Mouse (Mus musculus) G1E-ER4 (cell line): Measurements from ENCODE around the gene 6030408B16Rik. TPM values are rescaled to one million over a fixed set of nuclear protein-coding genes. Genes with fewer than 3 reads are reported as not detected.

ENCODE experiments used
- GATA1 ChIP-seq: IDR thresholded peaks from one replicate; pipeline ENCODE4 v1.8.0; 2012; ENCODE audit warnings: low read length, inconsistent platforms
- polyA plus RNA-seq: library from polyadenylated mRNA; stranded (reverse); fragments of >175 nt; gene quantifications from 2 replicates; pipeline ENCODE4 v1.2.3, GENCODE M21; 2012

Gene 6030408B16Rik
- polyA plus RNA-seq, 1 experiment = not detected

DNA sequence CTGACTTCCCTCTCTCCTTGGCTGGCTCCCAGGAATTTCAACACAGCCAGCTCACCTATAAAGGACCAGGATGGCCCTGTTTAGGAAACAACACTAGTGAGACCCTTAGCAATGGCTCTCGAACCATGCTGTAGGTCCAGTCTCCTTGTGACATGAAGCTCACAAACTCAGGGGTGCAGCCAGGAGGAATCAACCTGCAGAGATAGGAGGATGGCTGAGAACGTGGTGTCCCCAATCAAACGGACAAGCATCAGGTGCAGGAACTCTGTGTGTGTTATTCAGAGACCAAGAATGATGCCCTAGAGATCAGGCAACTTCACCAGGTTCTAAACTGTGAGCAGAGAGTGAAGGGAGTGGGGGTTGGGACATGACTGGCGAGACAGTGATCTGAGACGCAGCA is 29.1 kb downstream of the 6030408B16Rik start:
- TF ChIP-seq GATA1 = no peak

GRCm38 (mm10) chr15:101322640-101323039 is 29.6 kb downstream of the 6030408B16Rik start:
- TF ChIP-seq GATA1 = no peak

GRCm38 (mm10) chr15:101323511-101323910 is 30.5 kb downstream of the 6030408B16Rik start:
- no peak for TF ChIP-seq GATA1

GRCm38 (mm10) chr15:101325991-101326534 is 33.1 kb downstream of the 6030408B16Rik start:
- no peak for TF ChIP-seq GATA1

- TF ChIP-seq GATA1 = no peak
These were observed 34.3 kb downstream of the 6030408B16Rik start for GRCm38 (mm10) chr15:101327282-101327681.

GRCm38 (mm10) chr15:101328876-101329563 is 36.0 kb downstream of the 6030408B16Rik start:
- no peak for TF ChIP-seq GATA1

- no peak for TF ChIP-seq GATA1
These were observed 36.5 kb downstream of the 6030408B16Rik start for GRCm38 (mm10) chr15:101329564-101329892.

- TF ChIP-seq GATA1 = no peak
These were observed 38.1 kb downstream of the 6030408B16Rik start for GRCm38 (mm10) chr15:101331090-101331489.

DNA sequence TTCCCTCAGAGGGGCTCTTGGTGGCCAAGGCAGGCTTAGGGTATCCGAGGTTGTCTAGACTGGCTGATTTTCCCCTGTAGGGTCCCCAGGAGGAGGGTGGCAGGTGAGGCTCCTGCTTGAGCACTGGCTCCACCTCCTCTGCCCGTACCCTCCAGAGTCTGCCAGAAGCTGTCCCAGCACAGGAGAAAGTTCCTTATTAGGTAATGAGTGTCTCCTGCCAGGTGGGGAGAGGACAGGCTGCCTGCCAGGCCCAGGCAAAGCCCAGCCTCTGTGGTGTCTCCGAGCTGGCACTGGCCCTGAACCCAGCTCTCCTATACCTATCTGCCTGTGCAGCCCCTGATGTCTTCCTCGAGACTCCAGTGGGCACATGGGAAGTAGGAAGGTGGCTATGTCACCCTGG is 39.4 kb downstream of the 6030408B16Rik start:
- no peak for TF ChIP-seq GATA1

DNA sequence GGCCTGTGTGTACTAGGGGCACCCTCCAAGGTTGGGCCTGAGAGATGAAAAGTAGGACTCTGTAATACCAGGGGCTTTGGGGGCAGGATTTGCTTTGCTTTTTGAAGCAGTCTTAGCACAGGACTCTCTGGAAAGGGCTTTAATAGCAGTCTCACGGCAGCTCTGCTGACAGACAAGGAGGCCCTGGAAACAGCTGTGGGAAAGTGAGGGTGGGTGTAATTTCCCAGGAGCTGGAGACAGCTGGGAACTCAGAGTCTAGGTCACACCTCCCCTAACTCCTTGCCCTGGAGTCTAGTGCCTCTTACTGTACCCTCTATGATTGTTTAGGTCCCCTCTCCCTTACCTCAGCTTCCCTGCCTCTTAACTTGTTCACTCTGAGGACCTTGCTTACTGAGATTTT is 40.2 kb downstream of the 6030408B16Rik start:
- TF ChIP-seq GATA1 = no peak

DNA sequence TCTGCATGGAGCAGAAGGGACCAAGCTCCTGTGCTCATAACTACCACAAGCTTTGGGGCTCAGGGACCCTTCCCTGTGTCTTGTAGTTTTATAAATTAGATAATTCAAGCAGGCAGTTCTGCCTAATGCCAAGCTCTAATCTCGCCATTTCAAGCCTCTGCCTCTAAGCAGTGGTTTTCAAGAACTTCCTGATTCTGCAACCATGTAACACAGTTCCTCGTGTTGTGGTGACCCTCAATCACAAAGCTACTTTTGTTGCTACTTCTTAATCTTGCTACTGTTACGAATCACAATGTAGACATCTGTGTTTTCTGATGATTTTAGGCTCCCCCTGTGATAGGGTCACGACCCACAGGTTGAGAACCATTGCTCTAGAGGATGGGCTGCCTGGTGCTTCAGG is 40.6 kb downstream of the 6030408B16Rik start:
- no peak for TF ChIP-seq GATA1

GRCm38 (mm10) chr15:101336474-101337174 is 43.6 kb downstream of the 6030408B16Rik start:
- TF ChIP-seq GATA1 = no peak

- no peak for TF ChIP-seq GATA1
These were observed 45.3 kb downstream of the 6030408B16Rik start for GRCm38 (mm10) chr15:101338359-101338758.

GRCm38 (mm10) chr15:101339537-101339936 is 46.5 kb downstream of the 6030408B16Rik start:
- no peak for TF ChIP-seq GATA1

DNA sequence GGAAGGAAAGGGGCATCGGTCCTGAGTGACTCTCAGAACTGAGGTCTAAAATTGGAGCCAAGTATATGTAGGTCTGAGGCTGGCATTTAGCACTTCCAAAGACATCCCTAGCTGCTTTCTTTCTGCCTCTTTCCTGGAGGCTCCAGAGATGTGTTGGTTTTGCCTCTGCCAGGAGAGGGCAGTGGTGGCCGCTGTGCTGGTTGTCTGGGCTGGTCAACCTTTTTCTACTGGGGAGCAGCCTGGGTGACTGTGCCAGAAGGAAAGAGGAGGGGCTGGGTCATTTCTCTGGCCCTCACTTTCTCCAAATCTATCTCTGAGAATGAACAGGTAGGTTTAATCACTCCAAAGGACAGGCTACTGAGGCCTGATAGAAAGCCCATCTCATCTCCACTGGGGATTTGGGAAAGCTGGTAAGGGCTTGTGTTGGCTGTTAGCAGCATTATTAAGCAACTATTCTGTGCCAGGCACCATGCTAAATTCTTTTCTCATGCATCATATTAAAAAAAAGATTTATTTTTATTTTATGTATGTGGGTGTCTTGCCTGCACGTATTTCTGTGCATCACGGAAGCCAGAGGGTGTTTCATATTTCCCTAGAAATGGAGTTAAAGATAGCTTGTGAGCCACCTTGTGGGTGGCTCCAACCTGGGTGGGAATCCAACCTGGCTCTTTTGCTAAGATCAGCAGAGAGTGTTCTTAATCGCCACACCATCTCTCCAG is 48.9 kb downstream of the 6030408B16Rik start:
- TF ChIP-seq GATA1 = no peak

Other genes starting within 250 kb of the 6030408B16Rik start
- gene Gm47841, start 245.8 kb upstream of the 6030408B16Rik start, polyA plus RNA-seq = not detected in 2 replicates
- not detected in 2 replicates for gene Fignl2, start 214.6 kb upstream of the 6030408B16Rik start, polyA plus RNA-seq
- not detected in 2 replicates for gene Ankrd33, start 177.5 kb upstream of the 6030408B16Rik start, polyA plus RNA-seq
- gene Acvrl1, start 164.7 kb upstream of the 6030408B16Rik start, polyA plus RNA-seq = not detected in 2 replicates
- not detected in 2 replicates for gene Acvr1b, start 119.1 kb upstream of the 6030408B16Rik start, polyA plus RNA-seq
- not detected in 2 replicates for gene Grasp, start 69.0 kb upstream of the 6030408B16Rik start, polyA plus RNA-seq
- gene Nr4a1, start 38.9 kb upstream of the 6030408B16Rik start, polyA plus RNA-seq = not detected in 2 replicates
- gene Atg101, start 8.9 kb upstream of the 6030408B16Rik start, polyA plus RNA-seq = 39.0 and 53.7 TPM in 2 replicates
- gene Krt80, start 77.0 kb downstream of the 6030408B16Rik start, polyA plus RNA-seq = not detected in 2 replicates
- not detected in 2 replicates for gene Krt7, start 117.8 kb downstream of the 6030408B16Rik start, polyA plus RNA-seq
- gene Krt87, start 145.6 kb downstream of the 6030408B16Rik start, polyA plus RNA-seq = not detected in 2 replicates
- gene Krt88, start 154.5 kb downstream of the 6030408B16Rik start, polyA plus RNA-seq = not detected in 2 replicates
- gene Krt81, start 170.5 kb downstream of the 6030408B16Rik start, polyA plus RNA-seq = not detected in 2 replicates
- not detected in 2 replicates for gene Krt86, start 180.3 kb downstream of the 6030408B16Rik start, polyA plus RNA-seq
- not detected in 2 replicates for gene Krt83, start 198.3 kb downstream of the 6030408B16Rik start, polyA plus RNA-seq
- gene Gm49425, start 224.0 kb downstream of the 6030408B16Rik start, polyA plus RNA-seq = not detected in 2 replicates
- not detected in 2 replicates for gene Krt84, start 239.6 kb downstream of the 6030408B16Rik start, polyA plus RNA-seq